Mouse (Mus musculus) intestine, postnatal 0 days (tissue): ENCODE data around the gene Nckap5l. TPM values are rescaled to one million over a fixed set of nuclear protein-coding genes. Genes with fewer than 3 reads are reported as not detected.

ENCODE experiments used
- ATAC-seq: fragments of 200-750 bp; cut with Nextera tagmentation; 2 replicates; pipeline ENCODE4 v1.8.0; 2017; ENCODE audit warnings: mild to moderate bottlenecking, moderate TSS enrichment, moderate library complexity
- H3K27ac ChIP-seq: fragments of 300-500 bp; sonication (generic); 2 replicates; pipeline ENCODE4 v1.5.1; 2014; ENCODE audit warnings: mild to moderate bottlenecking, low read depth, low read length, moderate library complexity
- H3K27me3 ChIP-seq: fragments of 300-500 bp; sonication (generic); replicated peaks from 2 replicates; pipeline ENCODE4 v1.6.1; 2014; ENCODE audit warnings: low read length, mixed read lengths; ENCODE audit not compliant: control insufficient read depth, insufficient read depth
- H3K36me3 ChIP-seq: fragments of 300-500 bp; sonication (generic); 2 replicates; pipeline ENCODE4 v1.6.1; 2014; ENCODE audit warnings: mild to moderate bottlenecking, moderate library complexity; ENCODE audit not compliant: control insufficient read depth, insufficient read depth
- H3K4me1 ChIP-seq: fragments of 300-500 bp; sonication (generic); replicated peaks from 2 replicates; pipeline ENCODE4 v1.6.1; 2014; ENCODE audit warnings: antibody characterized with exemption, low read length, mixed read lengths; ENCODE audit not compliant: control insufficient read depth, insufficient read depth
- H3K4me2 ChIP-seq: fragments of 300-500 bp; sonication (generic); replicated peaks from 2 replicates; pipeline ENCODE4 v1.6.1; 2014; ENCODE audit warnings: low read depth, mild to moderate bottlenecking, moderate library complexity
- H3K4me3 ChIP-seq: fragments of 300-500 bp; sonication (generic); 2 replicates; pipeline ENCODE4 v1.5.1; 2014; ENCODE audit warnings: low read depth, low read length
- H3K9ac ChIP-seq: fragments of 300-500 bp; sonication (generic); 2 replicates; pipeline ENCODE4 v1.6.1; 2014; ENCODE audit warnings: mild to moderate bottlenecking, low read depth, low read length
- H3K9me3 ChIP-seq: fragments of 300-500 bp; sonication (generic); 2 replicates; pipeline ENCODE4 v1.6.1; 2016; ENCODE audit warnings: mixed run types; ENCODE audit not compliant: control insufficient read depth
- CTCF ChIP-seq: sonication (generic); IDR thresholded peaks from 2 replicates; pipeline ENCODE4 v1.5.1; 2016; ENCODE audit warnings: low read depth, mild to moderate bottlenecking, control low read depth, antibody characterized with exemption, moderate library complexity
- WGBS: fragments of 180-500 bp; shearing (Covaris S2); extraction: QIAGEN DNeasy Blood & Tissue Kit; methylation state at CpG from one replicate; pipeline ENCODE4 v1.1.7; 2014; 5-methylcytosine and 5-hydroxymethylcytosine counted together
- polyA plus RNA-seq: library from polyadenylated mRNA; unstranded; fragments of >200 nt; fragmentation: Nextera tagmentation; extraction: Ambion mirVana; gene quantifications from 2 replicates; pipeline ENCODE4 v1.2.1, GENCODE M21; 2015

Gene Nckap5l
- polyA plus RNA-seq, 1 experiment from 2014 or later: 2.1 TPM

DNA sequence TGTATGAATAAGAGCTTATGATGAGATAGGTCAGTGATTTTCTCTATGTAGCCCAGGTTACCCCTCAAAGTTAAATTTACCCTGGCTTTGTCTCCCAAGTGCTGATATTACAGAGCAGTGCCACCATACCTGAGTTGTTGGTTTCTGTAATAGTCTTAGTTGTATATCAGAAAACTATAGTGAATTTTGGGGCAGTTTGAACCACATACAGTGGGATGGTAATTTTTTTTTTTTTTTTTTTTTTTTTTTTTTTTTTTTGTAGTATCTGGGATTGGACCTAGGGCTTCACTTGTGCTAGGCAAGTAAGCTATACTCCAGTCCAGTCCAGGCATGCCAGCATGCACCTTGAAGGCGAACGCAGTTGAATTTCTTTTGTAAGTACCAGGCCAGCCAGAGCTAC, 59.9 kb downstream of the Nckap5l start:
- 94% methylated on average over 2 of the region's 2 CpGs for WGBS
- H3K9ac ChIP-seq: no peak overlapping the region
- no peak overlapping the region for H3K4me3 ChIP-seq
- H3K36me3 ChIP-seq: peaks cover 12% of the 10 kb centered on the region
- ATAC-seq: no peak
- peaks cover 3% of the 10 kb centered on the region for H3K4me1 ChIP-seq
- 0 out of 2 replicates have a peak overlapping the region, but pooled peaks have one; percentile 33 for H3K4me2 ChIP-seq
- H3K9me3 ChIP-seq: no peaks in the 10 kb centered on the region
- no peak overlapping the region for H3K27ac ChIP-seq
- no peak for TF ChIP-seq CTCF
- no peaks in the 10 kb centered on the region for H3K27me3 ChIP-seq

- no peak for TF ChIP-seq CTCF
- Histone ChIP-seq H3K9ac (no peak overlapping the region), H3K27ac (0 out of 2 replicates have a peak overlapping the region, but pooled peaks have one; percentile 6), H3K27me3 (no peaks in the 10 kb centered on the region), H3K9me3 (no peaks in the 10 kb centered on the region), H3K36me3 (peaks cover 5% of the 10 kb centered on the region), H3K4me1 (peaks cover 6% of the 10 kb centered on the region), H3K4me3 (0 out of 2 replicates have a peak overlapping the region, but pooled peaks have one; percentile 4), H3K4me2 (peak overlapping the region; percentile 71)
- no peak for ATAC-seq
- 39% methylated on average over 4 of the region's 4 CpGs for WGBS
These were observed 60.7 kb downstream of the Nckap5l start for GRCm38 (mm10) chr15:99396875-99397274.

DNA sequence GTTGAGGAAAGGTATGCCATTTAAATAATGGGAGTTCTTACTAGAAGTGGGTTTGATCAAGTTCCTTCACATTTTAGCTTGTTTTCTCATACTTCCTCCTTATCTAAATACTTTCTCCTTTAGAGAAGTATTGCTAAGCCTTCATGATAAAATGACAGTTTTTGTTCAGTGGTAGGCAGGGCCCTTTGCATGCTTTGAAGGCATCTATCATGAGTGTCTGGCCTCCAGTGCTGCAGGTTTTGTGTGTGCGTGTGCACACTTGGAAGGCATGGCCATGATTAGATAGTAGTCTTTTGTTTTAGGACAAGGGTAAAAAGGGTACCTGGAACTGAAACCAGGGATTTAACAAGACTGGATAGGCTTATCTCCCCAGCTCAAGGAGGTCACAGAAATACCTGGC, 61.1 kb downstream of the Nckap5l start:
- Histone ChIP-seq H3K4me2 (peak overlapping the region; percentile 71), H3K27ac (0 out of 2 replicates have a peak overlapping the region, but pooled peaks have one; percentile 6), H3K4me1 (peaks cover 6% of the 10 kb centered on the region), H3K9me3 (no peaks in the 10 kb centered on the region), H3K36me3 (peaks cover 4% of the 10 kb centered on the region; the same call in 1 of the 2 replicates), H3K4me3 (peak overlapping the region; percentile 44; the same call in 1 of the 2 replicates), H3K9ac (0 out of 2 replicates have a peak overlapping the region, but pooled peaks have one; percentile 17), H3K27me3 (no peaks in the 10 kb centered on the region)
- no peak for ATAC-seq
- TF ChIP-seq CTCF: no peak
- 43% methylated on average over 1 of the region's 1 CpGs for WGBS

DNA sequence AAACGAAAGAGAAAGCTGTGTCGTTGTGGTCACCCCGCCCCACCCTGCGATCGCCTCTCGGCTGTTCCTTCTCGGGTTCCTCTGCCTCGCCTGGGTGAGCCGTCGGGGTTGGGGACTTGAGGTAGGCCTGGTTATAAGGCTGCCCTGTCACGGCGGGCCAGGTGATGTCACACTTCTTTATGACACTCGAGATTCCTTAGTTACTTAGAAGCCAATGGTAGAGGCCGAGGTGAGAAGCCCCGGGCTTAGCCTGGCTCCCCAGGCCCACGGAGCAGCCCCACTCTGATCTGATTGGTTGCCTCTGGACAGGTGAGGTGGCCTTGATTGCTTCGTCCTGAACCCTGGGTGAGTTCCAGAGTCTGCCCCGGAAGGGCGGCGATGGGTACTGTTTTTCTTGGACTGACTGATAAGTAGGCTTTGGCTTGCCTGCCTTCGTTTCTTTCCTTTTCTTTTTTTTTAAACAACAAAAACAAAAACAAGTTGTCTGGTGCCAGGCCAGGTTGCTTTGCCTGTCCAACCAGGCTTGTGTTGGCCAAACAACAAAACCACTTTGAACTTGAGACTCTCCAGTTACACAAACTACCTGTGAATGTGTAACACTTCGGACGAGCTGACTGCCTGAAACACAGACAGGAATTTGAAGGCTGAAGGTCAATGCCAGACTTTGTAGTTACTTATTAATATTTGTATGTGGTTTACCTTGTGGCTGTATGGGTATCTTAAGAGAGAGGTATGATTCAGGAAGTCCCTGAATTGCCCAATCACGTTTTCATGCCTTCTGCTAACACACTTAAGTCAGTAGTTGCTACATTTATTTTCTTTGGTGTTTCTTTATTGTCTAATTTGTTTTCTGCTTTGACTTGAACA, 63.9 kb downstream of the Nckap5l start:
- H3K27ac ChIP-seq: peak overlapping the region; percentile 100
- no peaks in the 10 kb centered on the region for H3K9me3 ChIP-seq
- H3K9ac ChIP-seq: peak overlapping the region; percentile 99
- H3K4me1 ChIP-seq: peaks cover 6% of the 10 kb centered on the region
- peak; percentile 88 for ATAC-seq
- peak overlapping the region; percentile 71 for H3K4me2 ChIP-seq
- WGBS: under 1% methylated on average over 24 of the region's 24 CpGs
- H3K27me3 ChIP-seq: no peaks in the 10 kb centered on the region
- H3K4me3 ChIP-seq: peak overlapping the region; percentile 96
- TF ChIP-seq CTCF: no peak
- no peaks in the 10 kb centered on the region for H3K36me3 ChIP-seq

- WGBS: under 1% methylated on average over 51 of the region's 51 CpGs
- H3K9me3 ChIP-seq: no peaks in the 10 kb centered on the region
- TF ChIP-seq CTCF: peak; percentile 34
- H3K4me3 ChIP-seq: peak within 1 kb of the TSS; percentile 96
- peak within 1 kb of the TSS; percentile 71 for H3K4me2 ChIP-seq
- H3K9ac ChIP-seq: peak within 1 kb of the TSS; percentile 99
- ATAC-seq: peak; percentile 89
- no peaks in the 10 kb centered on the region for H3K36me3 ChIP-seq
- peaks cover 6% of the 10 kb centered on the region for H3K4me1 ChIP-seq
- H3K27ac ChIP-seq: peak within 1 kb of the TSS; percentile 100
- no peaks in the 10 kb centered on the region for H3K27me3 ChIP-seq
These were observed 64.8 kb downstream of the Nckap5l start, which contains the start of gene Tmbim6 for GRCm38 (mm10) chr15:99392486-99393385. Tmbim6 (plus strand) TSS chr15:99392882.
